Mouse (Mus musculus) frontal cortex, adult (tissue): ENCODE measurements around the gene Zfp978.
A peak's percentile ranks its signal among the peaks of the same experiment; 100 is the strongest.
"Not testable (repeated sequence)": the region's sequence is repeated elsewhere in the genome, so short reads cannot be mapped to it uniquely, and the experiment has no call there.

Source experiments
- ATAC-seq: cut with Nextera tagmentation; 2 replicates; pipeline ENCODE4 v1.9.2; 2017; ENCODE audit warnings: mild to moderate bottlenecking, moderate library complexity, mixed read lengths; ENCODE audit not compliant: low TSS enrichment

Zfp978 gene

DNA sequence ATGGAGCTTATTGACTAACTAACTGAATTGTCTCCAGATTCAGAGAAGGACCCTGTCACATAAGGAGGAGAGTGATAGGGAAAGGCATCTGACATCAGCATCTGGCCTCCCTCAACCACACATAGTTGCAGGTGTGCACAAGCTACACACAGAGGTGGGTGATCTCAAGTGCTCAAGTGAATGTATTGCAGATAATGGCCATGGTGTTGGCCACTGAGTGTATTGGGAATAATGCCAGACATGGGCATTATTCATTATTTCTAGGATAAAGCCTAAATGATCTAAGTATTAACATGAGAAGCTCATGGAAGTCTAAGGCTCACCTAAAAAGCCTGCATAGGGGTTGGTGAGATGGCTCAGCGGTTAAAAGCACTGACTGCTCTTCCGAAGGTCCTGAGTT lies 10.6 kb upstream of the Zfp978 start:
- ATAC-seq = not testable (repeated sequence)

DNA sequence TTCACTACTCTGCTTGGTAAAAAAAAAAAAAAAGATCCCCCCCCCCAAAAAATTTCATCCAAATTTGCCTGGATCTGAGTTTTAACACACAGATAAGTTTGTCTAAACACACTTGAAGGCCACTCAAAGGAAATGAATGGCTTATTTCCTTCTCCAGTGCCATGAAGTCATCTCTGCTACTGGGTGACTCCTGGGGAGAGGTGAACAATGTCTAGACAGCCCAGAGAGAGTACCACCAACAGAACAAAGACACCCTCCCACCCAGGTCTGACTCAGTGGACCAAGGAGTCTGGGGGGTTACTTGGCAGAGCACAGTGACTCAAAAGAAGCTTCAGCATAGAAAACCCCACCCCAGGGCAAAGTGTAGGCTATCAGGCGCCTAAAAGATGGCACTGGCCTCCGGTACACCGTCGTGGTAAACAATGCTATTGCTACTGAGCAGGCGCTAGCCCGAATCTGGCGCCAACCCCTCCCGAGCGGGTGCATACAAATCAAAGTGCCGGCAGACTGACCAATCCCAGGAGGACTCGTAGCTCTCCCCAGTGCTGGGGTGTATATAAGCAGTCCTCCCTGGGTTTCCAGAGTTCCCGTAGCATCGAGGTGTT lies 9.6 kb upstream of the Zfp978 start:
- not testable (repeated sequence) for ATAC-seq

DNA sequence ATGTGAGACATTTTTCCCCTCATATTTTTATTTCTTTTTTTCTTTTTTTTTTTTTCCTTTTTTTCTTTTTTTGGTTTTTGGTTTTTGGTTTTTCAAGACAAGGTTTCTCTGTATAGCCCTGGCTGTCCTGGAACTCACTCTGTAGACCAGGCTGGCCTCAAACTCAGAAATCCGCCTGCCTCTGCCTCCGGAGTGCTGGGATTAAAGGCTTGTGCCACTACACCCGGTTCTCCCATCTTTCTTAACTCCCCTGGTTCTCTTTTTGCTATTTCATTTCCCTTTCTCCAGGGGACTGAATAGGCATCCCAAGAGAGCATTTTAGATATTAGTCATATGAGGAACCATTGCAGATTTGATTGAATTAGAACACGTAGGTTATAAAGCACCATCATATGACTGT lies 7.5 kb upstream of the Zfp978 start:
- ATAC-seq = not testable (repeated sequence)

DNA sequence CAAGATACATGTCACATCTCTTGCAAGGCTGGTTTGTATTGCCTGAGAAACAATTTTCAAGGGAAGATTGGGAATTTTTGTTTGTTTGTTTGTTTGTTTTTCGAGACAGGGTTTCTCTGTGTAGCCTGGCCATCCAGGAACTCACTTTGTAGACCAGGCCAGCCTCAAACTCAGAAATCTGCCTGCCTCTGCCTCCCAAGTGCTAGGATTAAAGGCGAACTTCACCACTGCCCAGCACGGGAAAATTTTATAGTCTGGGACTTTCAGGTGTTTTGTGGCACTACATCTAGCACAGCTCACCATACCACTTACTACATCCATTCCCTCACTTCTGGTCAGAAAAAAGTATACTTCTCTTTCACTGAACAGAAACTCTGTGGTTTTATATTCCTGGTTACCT lies 5.1 kb upstream of the Zfp978 start:
- ATAC-seq = not testable (repeated sequence)

DNA sequence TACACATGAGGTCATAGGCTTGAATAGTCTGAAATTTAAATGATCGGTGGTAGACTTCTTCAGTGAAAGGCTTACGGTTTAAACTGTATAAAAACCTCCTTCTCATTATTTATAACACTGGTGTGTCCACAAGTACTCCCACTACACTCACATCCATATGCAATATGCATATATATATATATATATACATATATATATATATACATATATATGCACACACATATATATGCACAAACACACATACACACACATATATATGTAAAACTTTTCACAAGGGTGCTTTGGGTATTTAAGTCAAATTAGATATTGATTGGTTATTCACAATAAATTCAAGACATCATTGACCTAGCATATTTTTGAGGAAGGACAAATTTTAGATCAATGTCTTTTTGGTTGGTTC lies 3.9 kb upstream of the Zfp978 start:
- not testable (repeated sequence) for ATAC-seq

DNA sequence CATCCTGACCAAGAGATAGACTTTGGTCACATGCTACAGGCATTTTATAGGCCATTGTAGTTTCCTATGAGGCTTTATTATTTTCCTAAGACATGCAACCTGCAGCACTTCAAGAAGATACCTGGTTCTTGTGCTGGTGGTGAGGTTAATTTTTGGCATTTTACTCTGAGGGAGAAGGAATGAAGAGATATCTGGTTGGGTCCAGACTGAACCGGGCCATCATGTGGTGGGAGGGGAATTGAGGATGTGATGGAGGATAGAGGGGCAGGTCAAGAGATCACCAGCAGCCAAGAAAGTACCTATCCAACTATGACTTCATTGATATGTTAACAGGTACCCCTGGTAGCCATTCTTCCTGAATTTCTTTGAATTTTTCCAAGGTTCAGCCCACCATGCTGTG lies 769 bp downstream of the Zfp978 start:
- ATAC-seq = not testable (repeated sequence)

DNA sequence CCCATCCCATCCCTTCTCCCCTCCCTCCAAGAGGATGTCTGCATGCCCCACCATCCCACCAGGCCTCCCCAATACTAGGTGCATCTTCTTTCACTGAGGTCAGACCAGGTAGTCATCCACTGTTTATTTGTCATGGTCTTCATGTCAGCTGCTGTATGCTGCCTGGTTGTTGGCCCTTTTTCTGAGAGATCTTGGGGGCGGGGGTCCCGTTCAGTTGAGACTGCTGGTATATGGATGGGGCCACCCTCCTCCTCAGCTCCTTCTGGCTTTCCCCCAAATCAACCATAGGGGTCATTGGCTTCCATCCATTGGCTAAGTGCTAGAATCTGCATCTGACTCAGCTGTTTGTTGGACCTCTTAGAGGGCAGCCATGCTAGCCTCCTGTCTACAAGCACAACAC lies 8.5 kb downstream of the Zfp978 start:
- not testable (repeated sequence) for ATAC-seq

DNA sequence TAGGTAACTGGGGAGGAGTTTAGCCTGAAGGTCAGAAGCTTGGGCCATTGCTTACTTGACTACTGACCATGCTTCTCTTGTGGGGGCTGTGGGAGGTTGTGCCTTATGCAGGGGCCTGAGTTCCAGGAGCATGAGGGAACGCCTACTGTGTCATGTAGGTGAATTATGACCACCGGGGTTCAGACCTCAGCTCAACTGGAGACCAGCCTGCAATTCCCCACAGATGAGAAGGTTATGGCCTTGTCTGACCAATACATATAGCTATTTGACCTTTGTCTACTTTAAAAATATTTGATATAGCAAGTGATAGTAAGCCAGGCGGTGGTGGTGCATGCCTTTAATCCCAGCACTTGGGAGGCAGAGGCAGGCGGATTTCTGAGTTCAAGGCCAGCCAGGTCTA lies 22.1 kb downstream of the Zfp978 start:
- ATAC-seq = not testable (repeated sequence)

DNA sequence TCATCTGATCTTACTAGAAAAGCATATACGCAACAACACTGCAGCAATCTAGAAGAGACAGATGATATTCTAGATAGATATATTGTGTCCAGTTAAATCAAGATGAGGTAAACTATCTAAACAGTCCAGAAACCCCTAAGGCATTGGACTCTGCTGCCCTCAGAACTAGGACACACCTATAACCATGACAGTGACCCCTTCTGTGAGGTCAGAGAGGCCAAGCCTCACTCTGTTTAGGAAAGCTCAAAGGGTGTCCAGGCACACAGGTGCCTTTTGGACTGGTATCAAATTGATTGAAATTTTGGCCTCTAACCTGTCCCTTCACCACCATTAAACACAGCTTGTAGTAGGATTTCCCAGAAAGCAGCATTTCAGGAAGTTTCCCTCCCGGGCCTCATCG lies 36.1 kb downstream of the Zfp978 start:
- not testable (repeated sequence) for ATAC-seq

DNA sequence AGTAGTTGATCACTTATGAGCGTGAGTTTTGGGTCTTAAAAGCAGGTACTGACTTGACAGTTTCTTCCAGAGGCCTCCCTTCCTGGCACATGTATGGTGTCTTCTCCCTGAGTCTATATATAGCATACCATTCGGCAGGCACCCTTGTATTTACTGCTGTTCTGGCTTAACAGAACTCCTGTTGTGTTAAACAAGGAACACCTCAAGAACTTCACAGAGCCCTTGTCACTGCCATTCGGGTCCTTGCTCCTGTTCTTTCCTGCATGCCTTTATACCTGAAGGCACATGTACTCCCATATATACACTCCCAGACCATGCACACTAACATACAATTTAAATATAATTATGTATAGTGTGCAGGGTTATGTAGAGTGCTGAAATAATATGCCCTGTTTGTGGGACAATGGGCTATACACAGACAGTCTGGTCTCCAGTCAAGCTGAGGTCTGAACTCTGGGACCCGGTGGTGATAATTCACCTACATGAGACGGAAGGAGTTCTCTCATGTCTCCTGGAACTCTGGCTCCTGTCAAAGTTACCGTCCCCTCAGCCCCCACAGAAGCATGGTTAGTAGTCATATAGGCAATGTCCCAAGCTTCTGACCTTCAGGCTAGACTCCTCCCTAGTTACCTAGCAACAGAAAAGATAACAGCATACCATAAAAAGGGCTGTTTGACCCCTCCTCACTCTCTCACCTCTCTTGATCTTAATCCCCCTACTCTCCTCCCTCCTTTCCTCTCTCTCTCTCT lies 37.0 kb downstream of the Zfp978 start:
- ATAC-seq = not testable (repeated sequence)

DNA sequence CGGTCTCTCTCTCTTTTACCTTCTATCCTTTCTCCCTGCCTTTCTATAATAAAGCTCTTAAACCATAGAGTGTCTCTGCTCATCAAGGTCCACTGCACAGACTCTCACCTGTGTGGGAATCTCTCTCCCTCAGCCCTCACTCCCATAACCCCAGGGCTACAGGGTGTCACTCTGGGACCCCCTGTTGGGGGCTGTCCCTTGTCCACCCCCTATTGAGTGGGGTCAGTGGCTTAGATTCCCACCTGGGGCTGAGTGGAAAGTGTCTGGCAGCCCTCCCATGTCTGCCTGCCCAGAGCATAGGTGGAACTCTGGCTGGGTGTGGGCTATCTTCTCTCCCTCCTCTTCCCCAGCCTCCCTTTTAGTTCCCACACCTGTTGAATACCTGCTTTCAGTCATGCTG lies 37.6 kb downstream of the Zfp978 start:
- ATAC-seq = not testable (repeated sequence)

DNA sequence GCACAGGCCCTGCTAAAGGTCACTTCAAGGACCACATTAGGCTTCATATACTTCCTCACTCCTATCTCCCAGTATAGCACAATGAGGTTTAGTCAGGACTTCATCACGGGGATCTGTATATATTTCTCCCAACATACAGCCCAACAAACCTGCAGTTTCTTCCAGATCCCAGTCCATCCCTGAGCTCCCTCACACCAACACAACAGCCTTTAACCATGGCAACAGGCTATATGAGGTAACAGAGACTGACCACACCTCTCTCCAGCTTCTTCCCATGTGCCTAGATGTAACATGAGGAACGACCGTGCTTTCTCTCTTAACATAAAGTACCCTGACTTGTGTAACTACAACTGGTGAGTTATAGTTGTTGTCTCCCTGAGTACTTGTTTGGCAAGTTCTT lies 38.4 kb downstream of the Zfp978 start:
- not testable (repeated sequence) for ATAC-seq

DNA sequence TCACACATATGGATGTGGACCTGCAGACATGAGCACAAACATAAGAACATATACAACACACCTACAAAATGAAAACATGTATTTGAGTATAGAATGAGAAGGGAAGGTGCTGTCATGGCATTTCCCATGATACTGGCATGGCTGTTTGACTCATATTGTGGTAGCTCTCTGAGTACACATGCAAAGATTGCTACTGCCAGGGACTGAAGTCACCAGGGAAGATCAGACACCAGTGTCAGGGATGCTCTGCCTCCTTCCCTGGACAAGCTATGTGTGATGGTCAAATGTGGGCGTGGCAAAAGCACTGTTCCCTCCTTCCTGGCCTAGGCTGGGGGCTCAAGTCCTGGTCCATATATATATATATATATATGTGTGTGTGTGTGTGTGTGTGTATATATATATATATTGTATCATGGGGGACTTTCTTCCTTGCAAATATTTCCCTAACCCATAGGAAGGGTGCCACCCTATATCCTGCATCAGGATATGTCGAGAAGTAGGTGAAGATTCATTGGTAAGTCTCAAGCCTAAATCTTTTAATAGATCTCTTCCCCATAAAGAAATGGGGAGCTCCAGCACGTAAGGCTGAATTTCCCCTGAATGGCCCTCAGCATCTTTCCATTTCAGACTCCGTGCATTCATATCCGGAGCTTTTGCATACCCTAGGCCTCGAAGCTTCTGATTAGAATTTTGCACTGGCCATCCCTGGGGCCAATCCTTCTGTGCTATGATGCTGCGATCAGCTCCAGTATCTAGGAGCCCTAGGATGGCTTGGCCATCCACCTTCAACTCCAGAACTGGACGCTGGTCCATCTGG lies 39.1 kb downstream of the Zfp978 start:
- ATAC-seq = not testable (repeated sequence)

DNA sequence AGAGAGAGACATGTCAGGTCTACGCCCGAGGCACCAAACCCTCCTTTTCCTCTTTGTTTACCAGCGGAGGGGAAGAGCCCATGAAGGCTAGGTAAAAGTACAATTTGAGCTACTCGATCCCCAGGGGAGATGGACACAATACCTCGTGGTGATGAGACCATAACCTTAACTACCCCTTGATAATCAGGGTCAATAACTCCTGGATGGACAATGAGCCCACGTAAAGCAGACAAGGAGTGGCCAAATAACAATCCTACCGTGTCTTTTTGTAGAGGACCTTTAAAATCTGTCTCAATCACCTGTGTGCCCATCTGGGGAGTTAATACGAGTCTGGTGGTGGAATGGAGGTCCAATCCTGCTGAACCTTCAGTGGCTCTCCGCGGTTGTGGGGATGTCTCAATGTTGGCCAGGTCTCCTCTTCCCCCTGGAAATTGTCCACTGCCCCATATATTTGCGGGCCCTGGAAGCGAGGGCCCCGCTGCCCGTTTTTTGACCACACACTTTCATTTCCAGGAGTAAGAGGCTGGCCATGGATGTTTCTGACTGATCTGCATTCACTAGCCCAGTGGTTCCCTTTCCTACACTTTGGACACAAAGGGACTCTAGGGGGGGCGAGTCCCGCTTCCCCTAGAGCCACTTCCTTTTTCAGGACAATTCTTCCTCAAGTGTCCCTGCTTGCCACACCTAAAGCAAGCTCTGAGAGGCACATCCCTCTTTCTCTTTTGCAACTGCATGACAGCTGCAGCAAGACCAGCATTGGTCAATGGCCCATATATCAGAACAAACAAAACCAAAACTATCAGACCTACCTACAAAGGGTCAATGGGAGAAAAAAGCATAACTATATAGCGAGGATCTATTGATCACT lies 40.0 kb downstream of the Zfp978 start:
- not testable (repeated sequence) for ATAC-seq

DNA sequence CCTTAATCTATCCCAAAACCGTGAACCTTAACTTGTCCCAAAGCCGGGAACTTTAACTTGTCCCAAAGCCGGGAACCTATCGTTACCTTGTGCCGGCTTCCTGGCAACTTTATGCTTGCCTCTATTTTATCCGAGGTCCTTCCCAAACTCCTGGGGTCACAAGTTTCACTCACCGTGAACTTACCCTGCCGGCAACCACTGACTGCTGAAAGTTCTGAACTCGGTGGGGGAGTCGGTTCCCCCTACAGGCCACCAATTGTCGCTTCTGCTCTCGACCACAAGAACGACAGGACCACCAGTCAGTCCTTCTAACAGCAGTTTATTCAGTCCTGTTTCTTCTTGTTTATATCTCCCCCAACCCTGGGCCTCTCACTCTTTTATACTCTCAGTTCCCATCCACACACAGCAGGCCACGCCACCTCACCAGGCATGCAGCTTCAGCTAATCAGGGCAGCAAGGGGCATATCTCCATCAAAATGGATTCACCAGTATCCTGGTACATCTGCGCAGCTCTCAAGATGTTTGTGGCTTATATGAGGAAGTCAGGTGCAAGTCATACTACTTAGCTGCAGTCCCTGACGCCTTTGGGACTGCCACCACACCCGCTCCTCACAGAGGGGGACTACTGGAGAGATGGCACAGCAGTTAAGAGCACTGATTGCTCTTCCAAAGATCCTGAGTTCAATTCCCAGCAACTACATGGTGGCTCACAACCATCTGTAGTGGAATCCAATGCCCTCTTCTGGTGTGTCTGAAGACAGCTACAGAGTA lies 40.8 kb downstream of the Zfp978 start:
- ATAC-seq = not testable (repeated sequence)

DNA sequence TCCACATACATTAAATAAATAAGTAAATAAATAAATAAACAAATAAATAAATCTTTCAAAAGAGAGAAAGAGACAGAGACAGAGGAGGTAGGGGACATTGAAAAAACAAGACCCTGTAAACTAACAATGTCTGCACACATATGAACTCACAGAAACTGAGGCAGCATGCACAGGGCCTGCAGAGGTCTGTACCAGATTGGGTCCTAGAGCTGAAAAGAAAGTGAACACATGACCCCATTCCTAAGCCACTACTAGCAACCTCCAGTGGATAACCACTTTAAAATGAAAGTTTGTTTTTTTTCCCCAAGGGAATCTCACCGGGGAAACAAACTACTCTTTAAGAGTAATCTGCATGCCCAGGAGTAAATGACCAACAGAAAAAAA lies 41.4 kb downstream of the Zfp978 start:
- not testable (repeated sequence) for ATAC-seq

DNA sequence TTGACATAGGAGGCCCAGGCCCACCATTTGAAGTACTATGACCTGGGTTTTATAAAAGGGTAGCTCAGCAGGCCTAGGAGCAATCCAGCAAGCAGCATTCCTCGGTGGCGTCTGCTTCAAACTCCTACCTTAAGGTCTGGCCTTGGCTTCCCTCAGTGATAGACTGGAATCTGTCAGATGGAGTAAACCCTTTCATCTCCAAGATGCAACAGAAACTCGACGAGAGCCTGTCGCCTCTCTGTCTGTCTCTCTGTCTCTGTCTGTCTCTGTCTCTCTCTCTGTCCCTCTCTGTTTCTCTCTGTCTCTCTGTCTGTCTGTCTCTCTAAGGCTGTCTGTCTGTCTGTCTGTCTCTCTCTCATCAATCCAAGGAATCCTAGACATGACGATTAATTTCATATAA lies 42.4 kb downstream of the Zfp978 start:
- ATAC-seq = not testable (repeated sequence)

DNA sequence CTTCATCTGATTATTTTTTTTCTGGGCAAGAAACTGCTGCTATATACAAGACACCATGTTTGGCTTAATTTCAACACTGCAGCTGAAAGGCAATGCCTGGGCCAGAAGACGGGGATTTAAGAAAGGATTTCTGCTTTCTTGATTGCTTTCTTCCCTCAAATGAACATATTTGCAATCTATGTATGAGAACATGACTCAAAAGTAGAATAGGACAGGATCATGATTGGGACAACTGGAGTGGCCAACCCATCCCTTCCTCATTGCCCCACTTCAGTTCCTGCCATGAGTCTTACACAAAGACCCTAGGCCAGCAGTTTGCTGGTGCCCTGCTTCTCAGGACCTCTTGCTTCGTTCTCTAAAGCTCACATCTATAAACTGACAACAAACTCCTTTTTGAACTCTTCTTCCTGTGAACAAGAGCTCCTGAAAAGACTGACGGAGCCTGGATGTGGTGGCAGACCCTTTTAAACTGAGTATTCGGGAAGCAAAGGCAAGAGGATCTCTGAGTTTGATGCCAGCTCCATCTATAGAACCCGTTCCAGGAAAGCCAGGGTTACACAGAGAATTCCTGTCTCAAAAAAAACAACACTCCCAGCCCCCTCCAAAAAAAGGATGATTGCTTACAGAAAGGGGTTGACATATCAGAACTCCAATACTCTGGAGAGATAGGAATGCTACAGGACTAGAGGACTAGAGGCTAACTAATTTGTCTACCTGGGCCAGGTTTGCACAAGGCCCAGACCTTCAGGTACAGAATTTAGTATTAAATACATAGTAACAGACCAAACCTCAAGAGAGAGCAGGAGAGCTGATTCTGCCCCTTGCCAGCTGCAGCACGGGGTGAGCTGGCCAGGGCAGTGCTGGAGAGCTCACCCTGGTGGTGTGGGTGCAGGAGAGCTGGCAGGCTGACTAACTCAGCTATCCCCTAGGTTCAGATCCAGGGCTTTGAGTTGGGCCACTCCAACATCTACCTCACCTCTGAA lies 43.1 kb downstream of the Zfp978 start:
- ATAC-seq = not testable (repeated sequence)

DNA sequence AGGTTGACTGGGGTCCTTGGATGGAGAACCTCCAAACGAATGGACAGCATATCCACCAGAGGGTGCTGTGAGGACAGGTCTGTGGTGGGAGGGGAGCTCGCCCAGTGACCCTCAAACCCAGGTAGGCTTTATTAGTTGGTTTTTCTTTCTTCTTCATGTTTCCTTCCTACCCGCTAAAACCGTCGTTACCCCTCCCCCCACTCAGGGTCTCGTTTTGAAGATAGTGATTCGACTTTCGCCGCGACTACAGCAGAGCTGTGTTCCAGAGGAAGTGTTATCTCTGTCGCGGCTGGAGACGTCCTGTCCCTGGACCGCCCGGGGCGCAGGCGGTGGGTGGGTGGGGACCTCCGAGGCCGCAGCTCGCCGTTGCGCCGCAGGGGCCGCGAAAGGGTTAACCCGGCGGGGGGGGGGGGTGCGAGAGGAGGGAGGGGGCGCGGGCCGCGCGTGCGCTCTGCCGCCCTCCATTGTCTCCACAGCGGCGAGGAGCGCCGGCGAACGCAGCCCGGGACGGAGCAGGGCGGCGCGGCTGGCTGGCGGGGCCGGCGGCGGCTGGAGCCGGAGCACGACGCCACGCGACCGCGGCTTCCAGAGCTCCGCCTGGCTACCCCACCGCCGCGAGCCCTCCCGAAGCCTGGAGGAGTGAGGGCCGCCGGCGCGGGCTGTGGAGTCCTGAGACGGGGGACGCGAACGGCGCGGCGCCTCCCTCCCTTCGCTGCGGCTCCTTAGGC lies 45.8 kb downstream of the Zfp978 start:
- ATAC-seq = peak; percentile 80
